Mouse (Mus musculus): ENCODE data around the gene Adck1. TPM values are rescaled to one million over a fixed set of nuclear protein-coding genes. Genes with fewer than 3 reads are reported as not detected.
A peak's percentile ranks its signal among the peaks of the same experiment; 100 is the strongest.
"Not testable (repeated sequence)": the region's sequence is repeated elsewhere in the genome, so short reads cannot be mapped to it uniquely, and the experiment has no call there.

Gene Adck1
- 24.7 and 25.3 TPM in 2 replicates for polyA plus RNA-seq (2012; ENCODE audit: insufficient read depth, insufficient read length, missing spikeins)

- H3K27ac ChIP-seq (replicated peaks; ENCODE audit: low read depth, low read length), result peak within 1 kb of the TSS; percentile 88
- H3K4me3 ChIP-seq (ENCODE audit: insufficient read depth, low read depth, low read length), result peak within 1 kb of the TSS; percentile 84
- 0 out of 2 replicates have a peak, but pooled peaks cover 4% of the 10 kb centered on the region for H3K4me1 ChIP-seq (ENCODE audit: control insufficient read depth, insufficient read depth, insufficient read length, low read length)
These were observed at the start of gene Adck1 for GRCm38 (mm10) chr12:88360441-88361119. Gene Adck1, plus strand, starts transcription at chr12:88360554.

GRCm38 (mm10) chr12:88314556-88314955 is 45.8 kb upstream of the Adck1 start:
- no peak overlapping the region for H3K4me3 ChIP-seq (ENCODE audit: insufficient read depth, low read depth, low read length)
- no peak overlapping the region for H3K27ac ChIP-seq (replicated peaks; ENCODE audit: low read depth, low read length)
- no peaks in the 10 kb centered on the region for H3K4me1 ChIP-seq (ENCODE audit: control insufficient read depth, insufficient read depth, insufficient read length, low read length)

DNA sequence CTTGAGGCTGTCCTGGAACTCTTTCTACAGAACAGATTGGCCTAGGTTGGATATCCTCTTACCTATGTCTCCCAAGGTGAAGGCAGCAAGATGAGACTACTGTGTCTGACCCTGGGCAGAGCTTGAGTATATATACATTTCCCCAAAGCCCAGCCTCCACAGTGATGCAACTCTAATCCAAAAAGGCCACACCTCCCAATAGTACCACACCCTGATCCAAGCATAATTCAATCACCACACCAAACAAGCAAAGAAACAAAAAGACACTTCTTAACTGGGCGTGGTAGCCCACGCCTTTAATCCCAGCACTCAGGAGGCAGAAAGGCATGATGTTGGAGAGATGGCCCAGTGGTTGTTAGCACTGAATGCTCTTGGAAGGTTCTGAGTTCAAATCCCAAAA is 36.4 kb upstream of the Adck1 start, which contains the start of gene Gm5039:
Gm5039 (minus strand) TSS at position 101 of the 400 bp plus-strand sequence.
- not testable (repeated sequence) for H3K4me3 ChIP-seq (ENCODE audit: insufficient read depth, low read depth, low read length); H3K27ac ChIP-seq (replicated peaks; ENCODE audit: low read depth, low read length); H3K4me1 ChIP-seq (ENCODE audit: control insufficient read depth, insufficient read depth, insufficient read length, low read length)

DNA sequence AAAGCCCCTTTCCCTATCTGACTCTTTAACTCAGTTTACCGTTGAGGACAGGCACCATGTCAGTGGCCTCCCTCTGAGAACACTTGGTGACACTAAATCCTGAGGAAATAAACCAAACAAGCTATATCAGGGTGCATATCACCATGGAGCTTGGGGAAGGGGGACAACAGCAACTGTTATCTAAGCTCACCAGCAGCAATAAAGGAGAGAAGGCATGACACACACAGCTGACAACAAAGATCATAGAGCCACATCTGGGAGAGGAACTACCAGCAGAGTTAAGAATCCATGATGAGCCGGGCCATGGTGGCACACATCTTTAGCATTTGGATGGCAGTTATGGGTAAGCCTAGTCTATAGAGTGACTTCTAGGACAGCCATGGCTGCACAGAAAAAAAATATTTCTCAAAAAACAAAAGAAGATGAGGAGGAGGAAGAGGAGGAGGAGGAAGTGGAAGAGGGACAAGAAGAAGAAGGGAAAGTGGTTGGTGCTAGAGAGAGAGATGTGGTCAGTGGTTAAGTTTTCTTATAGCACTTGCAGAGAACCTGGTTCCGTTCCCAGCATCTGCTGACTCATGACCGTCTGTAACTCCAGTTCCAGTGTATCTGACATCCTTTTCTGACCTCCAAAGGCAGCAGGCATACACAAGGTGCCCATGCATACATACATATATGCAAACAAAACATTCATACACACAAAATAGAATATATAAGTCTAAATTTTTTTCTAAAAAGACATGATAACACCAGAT is 23.5 kb upstream of the Adck1 start:
- not testable (repeated sequence) for H3K4me3 ChIP-seq (ENCODE audit: insufficient read depth, low read depth, low read length); H3K27ac ChIP-seq (replicated peaks; ENCODE audit: low read depth, low read length); H3K4me1 ChIP-seq (ENCODE audit: control insufficient read depth, insufficient read depth, insufficient read length, low read length)

- not testable (repeated sequence) for H3K4me1 ChIP-seq (ENCODE audit: control insufficient read depth, insufficient read depth, insufficient read length, low read length); H3K27ac ChIP-seq (replicated peaks; ENCODE audit: low read depth, low read length); H3K4me3 ChIP-seq (ENCODE audit: insufficient read depth, low read depth, low read length)
These were observed 19.1 kb upstream of the Adck1 start for GRCm38 (mm10) chr12:88341286-88341685.

GRCm38 (mm10) chr12:88354182-88354702 is 6.1 kb upstream of the Adck1 start:
- Histone ChIP-seq H3K4me3 (ENCODE audit: insufficient read depth, low read depth, low read length) (peak overlapping the region; percentile 23; the same call in 1 of the 2 replicates), H3K4me1 (ENCODE audit: control insufficient read depth, insufficient read depth, insufficient read length, low read length) (no peaks in the 10 kb centered on the region), H3K27ac (replicated peaks; ENCODE audit: low read depth, low read length) (no peak overlapping the region)

DNA sequence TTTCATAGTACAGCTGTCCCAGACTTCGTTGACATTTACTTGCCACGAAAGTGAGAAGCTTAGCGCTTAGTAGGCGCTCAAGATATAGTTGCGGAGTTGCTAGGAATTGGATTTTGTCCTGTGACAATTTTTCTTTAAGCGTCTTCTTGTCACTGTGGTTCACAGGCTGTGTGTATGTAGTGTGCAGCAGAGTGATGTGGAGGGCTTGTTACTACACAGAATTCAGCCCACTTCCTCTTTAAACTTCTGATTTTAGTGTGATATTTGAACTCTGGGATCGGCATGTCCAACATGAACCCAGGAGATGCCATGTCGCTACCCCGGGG is 729 bp downstream of the Adck1 start:
- Histone ChIP-seq H3K4me1 (ENCODE audit: control insufficient read depth, insufficient read depth, insufficient read length, low read length) (0 out of 2 replicates have a peak, but pooled peaks cover 4% of the 10 kb centered on the region), H3K27ac (replicated peaks; ENCODE audit: low read depth, low read length) (peak overlapping the region; percentile 73), H3K4me3 (ENCODE audit: insufficient read depth, low read depth, low read length) (peak overlapping the region; percentile 84)

- peaks cover 2% of the 10 kb centered on the region; the same call in 1 of the 2 replicates for H3K4me1 ChIP-seq (ENCODE audit: control insufficient read depth, insufficient read depth, insufficient read length, low read length)
- no peak overlapping the region for H3K27ac ChIP-seq (replicated peaks; ENCODE audit: low read depth, low read length)
- no peak overlapping the region for H3K4me3 ChIP-seq (ENCODE audit: insufficient read depth, low read depth, low read length)
These were observed 7.3 kb downstream of the Adck1 start for GRCm38 (mm10) chr12:88367673-88368072.

GRCm38 (mm10) chr12:88368618-88369017 is 8.3 kb downstream of the Adck1 start:
- Histone ChIP-seq H3K27ac (replicated peaks; ENCODE audit: low read depth, low read length) (no peak overlapping the region), H3K4me3 (ENCODE audit: insufficient read depth, low read depth, low read length) (no peak overlapping the region), H3K4me1 (ENCODE audit: control insufficient read depth, insufficient read depth, insufficient read length, low read length) (peaks cover 2% of the 10 kb centered on the region; the same call in 1 of the 2 replicates)

DNA sequence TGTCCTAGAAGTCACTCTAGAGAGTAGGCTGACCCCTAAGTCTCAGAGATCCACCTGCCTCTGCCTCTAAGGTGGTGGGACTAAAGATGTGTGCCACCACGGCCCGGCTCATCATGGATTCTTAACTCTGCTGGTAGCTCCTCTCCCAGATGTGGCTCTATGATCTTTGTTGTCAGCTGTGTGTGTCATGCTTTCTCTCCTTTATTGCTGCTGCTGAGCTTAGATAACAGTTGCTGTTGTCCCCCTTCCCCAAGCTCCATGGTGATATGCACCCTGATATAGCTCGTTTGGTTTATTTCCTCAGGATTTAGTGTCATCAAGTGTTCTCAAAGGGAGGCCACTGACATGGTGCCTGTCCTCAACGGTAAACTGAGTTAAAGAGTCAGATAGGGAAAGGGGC is 9.3 kb downstream of the Adck1 start:
- not testable (repeated sequence) for H3K4me1 ChIP-seq (ENCODE audit: control insufficient read depth, insufficient read depth, insufficient read length, low read length); H3K4me3 ChIP-seq (ENCODE audit: insufficient read depth, low read depth, low read length); H3K27ac ChIP-seq (replicated peaks; ENCODE audit: low read depth, low read length)

GRCm38 (mm10) chr12:88370321-88370720 is 10.0 kb downstream of the Adck1 start:
- H3K4me3 ChIP-seq (ENCODE audit: insufficient read depth, low read depth, low read length); H3K27ac ChIP-seq (replicated peaks; ENCODE audit: low read depth, low read length); H3K4me1 ChIP-seq (ENCODE audit: control insufficient read depth, insufficient read depth, insufficient read length, low read length): not testable (repeated sequence)

DNA sequence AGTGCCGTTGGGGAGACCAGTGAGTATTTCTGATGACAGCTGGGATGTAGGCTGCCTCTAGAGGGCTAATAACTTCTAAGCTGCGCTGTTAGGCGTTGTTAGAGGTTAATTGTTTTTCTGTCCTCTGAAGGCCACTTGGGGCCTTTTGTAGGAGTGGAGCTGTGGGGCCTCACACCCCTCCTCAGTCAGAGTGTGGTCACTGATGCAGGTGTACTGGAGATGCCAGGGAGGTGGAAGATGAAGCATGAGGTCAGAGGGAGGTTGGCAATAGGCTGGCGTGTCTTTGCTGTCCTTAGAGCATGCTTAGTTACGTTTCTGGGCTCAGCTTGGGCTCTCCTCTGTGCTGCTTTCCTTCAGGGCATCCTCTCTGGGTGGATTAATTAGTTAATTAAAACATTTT is 11.7 kb downstream of the Adck1 start:
- H3K4me1 ChIP-seq (ENCODE audit: control insufficient read depth, insufficient read depth, insufficient read length, low read length), result peaks cover 2% of the 10 kb centered on the region; the same call in 1 of the 2 replicates
- H3K27ac ChIP-seq (replicated peaks; ENCODE audit: low read depth, low read length), result no peak overlapping the region
- H3K4me3 ChIP-seq (ENCODE audit: insufficient read depth, low read depth, low read length), result no peak overlapping the region

- Histone ChIP-seq H3K4me1 (ENCODE audit: control insufficient read depth, insufficient read depth, insufficient read length, low read length) (no peaks in the 10 kb centered on the region), H3K27ac (replicated peaks; ENCODE audit: low read depth, low read length) (no peak overlapping the region), H3K4me3 (ENCODE audit: insufficient read depth, low read depth, low read length) (no peak overlapping the region)
These were observed 16.5 kb downstream of the Adck1 start for GRCm38 (mm10) chr12:88376820-88377219.

- Histone ChIP-seq H3K4me3 (ENCODE audit: insufficient read depth, low read depth, low read length) (no peak overlapping the region), H3K4me1 (ENCODE audit: control insufficient read depth, insufficient read depth, insufficient read length, low read length) (no peaks in the 10 kb centered on the region), H3K27ac (replicated peaks; ENCODE audit: low read depth, low read length) (no peak overlapping the region)
These were observed 17.9 kb downstream of the Adck1 start for GRCm38 (mm10) chr12:88378256-88378655.

- Histone ChIP-seq H3K27ac (replicated peaks; ENCODE audit: low read depth, low read length) (no peak overlapping the region), H3K4me3 (ENCODE audit: insufficient read depth, low read depth, low read length) (no peak overlapping the region), H3K4me1 (ENCODE audit: control insufficient read depth, insufficient read depth, insufficient read length, low read length) (no peaks in the 10 kb centered on the region)
These were observed 28.5 kb downstream of the Adck1 start for GRCm38 (mm10) chr12:88388832-88389231.

All from brown adipose tissue, adult 24 weeks (tissue).